Mouse (Mus musculus): ENCODE results near the gene 4930555G01Rik.
"Not testable (repeated sequence)": the region's sequence is repeated elsewhere in the genome, so short reads cannot be mapped to it uniquely, and the experiment has no call there.

The 4930555G01Rik gene

DNA sequence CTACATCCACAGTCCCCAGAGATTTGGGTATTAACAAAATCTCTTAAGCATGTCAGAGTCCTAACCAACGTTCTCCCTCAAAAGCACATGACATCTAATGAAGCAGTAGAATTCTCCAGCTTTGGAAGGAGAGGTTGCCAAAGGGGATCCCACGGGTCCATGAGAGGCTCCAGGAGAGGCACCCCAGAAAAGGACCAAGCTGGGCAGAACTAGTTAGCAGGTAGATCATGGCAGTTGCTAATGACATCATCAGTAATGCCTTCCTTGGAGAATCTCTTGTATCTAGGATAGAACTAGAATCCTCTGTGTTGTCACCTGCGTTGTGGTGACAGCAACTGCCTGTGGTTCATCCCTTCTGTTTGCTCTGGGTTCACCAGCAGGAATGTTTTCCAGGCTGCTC lies at the start of gene 4930555G01Rik:
4930555G01Rik (plus strand) TSS at position 301 of the 400 bp plus-strand sequence.
- not testable (repeated sequence) for DNase-seq (ENCODE audit: extremely low spot score)

DNA sequence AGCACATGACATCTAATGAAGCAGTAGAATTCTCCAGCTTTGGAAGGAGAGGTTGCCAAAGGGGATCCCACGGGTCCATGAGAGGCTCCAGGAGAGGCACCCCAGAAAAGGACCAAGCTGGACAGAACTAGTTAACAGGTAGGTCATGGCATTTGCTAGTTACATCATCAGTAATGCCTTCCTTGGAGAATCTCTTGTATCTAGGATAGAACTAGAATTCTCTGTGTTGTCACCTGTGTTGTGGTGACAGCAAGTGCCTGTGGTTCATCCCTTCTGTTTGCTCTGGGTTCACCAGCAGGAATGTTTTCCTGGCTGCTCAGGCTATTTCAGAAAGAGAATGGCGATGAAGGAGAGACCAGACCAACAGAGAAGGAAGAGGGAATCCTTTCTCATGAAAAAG lies 34.8 kb upstream of the 4930555G01Rik start, which contains the start of gene Gm3298:
Gm3298 (plus strand) TSS at position 301 of the 400 bp plus-strand sequence.
- not testable (repeated sequence) for DNase-seq (ENCODE audit: extremely low spot score)

DNA sequence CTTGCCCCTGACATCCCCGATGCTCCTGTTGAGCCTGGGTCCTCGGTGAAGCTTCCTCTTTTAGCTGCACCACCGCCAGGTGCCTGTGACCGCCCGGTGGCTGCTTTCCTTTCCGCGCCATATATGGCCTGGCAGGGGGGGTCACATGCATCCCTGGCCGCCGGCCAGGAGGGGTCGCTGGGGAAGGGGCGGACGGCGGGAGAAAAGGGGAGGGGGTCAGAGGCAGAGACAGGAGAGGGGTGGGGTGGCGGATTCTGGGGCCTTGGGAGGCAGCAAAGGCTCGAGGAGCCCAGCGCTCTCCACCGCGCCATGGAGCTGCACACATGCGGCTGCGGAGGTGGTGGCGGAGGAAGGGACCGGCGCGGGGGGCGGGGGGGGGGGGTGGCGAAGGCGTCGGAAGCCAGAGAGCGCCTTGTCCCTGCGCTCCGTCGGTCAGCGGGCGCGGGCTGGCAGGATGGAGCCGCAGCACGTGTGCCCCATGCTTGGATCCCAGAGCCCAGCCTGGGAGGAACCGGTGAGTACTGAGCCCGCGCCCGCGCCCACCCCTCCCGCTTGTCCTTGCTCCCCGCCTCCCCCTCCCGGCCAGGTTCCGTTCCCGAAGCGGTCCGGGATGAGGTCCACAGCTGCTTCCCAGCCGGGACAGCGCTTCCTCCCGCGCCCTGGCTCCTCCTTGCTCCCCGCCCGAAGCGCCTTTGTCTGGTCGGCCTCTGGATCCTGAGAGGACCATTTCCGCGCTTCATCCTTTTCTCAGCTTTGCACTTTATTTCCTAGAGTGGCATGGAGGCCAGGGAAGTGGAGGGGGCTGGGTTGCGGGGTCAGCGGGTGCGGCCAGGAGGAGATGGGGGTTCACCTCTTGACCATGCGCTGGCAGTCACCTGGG lies 20.4 kb downstream of the 4930555G01Rik start, which contains the start of gene Gm8281:
Gm8281 (plus strand) TSS at position 430 of the 880 bp plus-strand sequence.
- DNase-seq (ENCODE audit: extremely low spot score) = peak; percentile 61
